Mouse (Mus musculus) cerebellum, adult 2 months (tissue): Measurements from ENCODE around the gene Srsf3. TPM values are rescaled to one million over a fixed set of nuclear protein-coding genes. Genes with fewer than 3 reads are reported as not detected.
"Not testable (repeated sequence)": the region's sequence is repeated elsewhere in the genome, so short reads cannot be mapped to it uniquely, and the experiment has no call there.

Experiments
- DNase-seq, 2 experiments: peaks; one replicate each; pipeline ENCODE4 v3.0.0; 2021
- H3K27ac ChIP-seq: fragments of 200-500 bp; 2 replicates; pipeline ENCODE4 v1.5.1; 2012; ENCODE audit warnings: low read length, control low read depth, inconsistent platforms; ENCODE audit not compliant: insufficient read depth
- H3K27me3 ChIP-seq: fragments of 200-500 bp; 2 replicates; pipeline ENCODE4 v1.6.1; 2012; ENCODE audit warnings: inconsistent platforms, mild to moderate bottlenecking, low read length, moderate library complexity; ENCODE audit not compliant: control insufficient read depth, insufficient read depth
- H3K4me1 ChIP-seq: fragments of 200-500 bp; 2 replicates; pipeline ENCODE4 v1.6.1; 2011; ENCODE audit warnings: low read length; ENCODE audit not compliant: control insufficient read depth, insufficient read depth
- H3K4me3 ChIP-seq: fragments of 200-500 bp; replicated peaks from 2 replicates; pipeline ENCODE3; 2011; ENCODE audit warnings: mild to moderate bottlenecking, low read depth, low read length, control low read depth; ENCODE audit not compliant: insufficient read depth
- CTCF ChIP-seq: fragments of 200-500 bp; IDR thresholded peaks from 2 replicates; pipeline ENCODE4 v1.5.1; 2011; ENCODE audit warnings: low read depth, mild to moderate bottlenecking, control low read depth, low read length, moderate library complexity, borderline replicate concordance; ENCODE audit not compliant: insufficient read depth
- POLR2A ChIP-seq: fragments of 200-500 bp; IDR thresholded peaks from 2 replicates; pipeline ENCODE4 v1.6.1; 2011; ENCODE audit warnings: low read length, control low read depth, borderline replicate concordance; ENCODE audit not compliant: insufficient read depth
- WGBS: fragments of 180-500 bp; shearing (Covaris S2); methylation state at CpG from one replicate; pipeline ENCODE4 v1.1.7; 2018; 5-methylcytosine and 5-hydroxymethylcytosine counted together
- polyA plus RNA-seq: library from polyadenylated mRNA; depleted of rRNA; stranded (reverse); fragments of >200 nt; gene quantifications from 2 replicates; pipeline ENCODE4 v1.2.3, GENCODE M21; 2012

Srsf3 gene
- polyA plus RNA-seq, 1 experiment = 129 TPM

DNA sequence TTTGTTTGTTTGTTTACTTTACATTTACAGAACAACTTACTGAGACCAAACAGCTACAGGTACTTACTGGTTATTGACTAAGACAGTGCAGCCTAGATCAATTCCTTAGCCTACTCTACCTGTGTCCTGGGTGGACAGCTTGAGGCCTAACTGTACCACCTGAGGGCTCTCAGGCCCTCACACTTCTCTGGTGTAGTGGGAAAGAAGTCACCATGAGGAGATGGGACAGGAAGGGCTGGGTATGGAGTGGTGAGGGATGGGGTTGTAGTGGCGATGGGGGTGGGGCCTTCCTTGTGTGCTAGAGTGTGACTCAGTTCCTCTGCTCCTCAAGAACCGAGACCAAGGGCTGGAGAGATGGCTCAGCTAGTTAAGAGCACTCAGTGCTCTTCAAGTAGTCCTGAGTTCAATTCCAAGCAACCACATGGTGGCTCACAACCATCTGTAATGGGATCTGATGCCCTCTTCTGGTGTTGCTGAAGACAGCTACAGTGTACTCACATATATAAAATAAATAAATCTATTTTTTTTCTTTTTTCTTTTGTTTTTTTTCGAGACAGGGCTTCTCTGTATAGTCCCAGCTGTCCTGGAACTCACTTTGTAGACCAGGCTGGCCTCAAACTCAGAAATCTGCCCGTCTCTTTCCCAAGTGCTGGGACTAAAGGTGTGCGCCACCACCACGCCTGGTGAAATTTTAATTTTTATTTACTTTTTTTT is 1.9 kb upstream of the Srsf3 start:
- Histone ChIP-seq H3K4me1 (no peaks in the 10 kb centered on the region), H3K27ac (no peak overlapping the region), H3K4me3 (no peak overlapping the region), H3K27me3 (no peaks in the 10 kb centered on the region)
- no peak for DNase-seq
- WGBS = 91% methylated on average over 6 of the region's 6 CpGs
- TF ChIP-seq CTCF = no peak
- TF ChIP-seq POLR2A = no peak

DNA sequence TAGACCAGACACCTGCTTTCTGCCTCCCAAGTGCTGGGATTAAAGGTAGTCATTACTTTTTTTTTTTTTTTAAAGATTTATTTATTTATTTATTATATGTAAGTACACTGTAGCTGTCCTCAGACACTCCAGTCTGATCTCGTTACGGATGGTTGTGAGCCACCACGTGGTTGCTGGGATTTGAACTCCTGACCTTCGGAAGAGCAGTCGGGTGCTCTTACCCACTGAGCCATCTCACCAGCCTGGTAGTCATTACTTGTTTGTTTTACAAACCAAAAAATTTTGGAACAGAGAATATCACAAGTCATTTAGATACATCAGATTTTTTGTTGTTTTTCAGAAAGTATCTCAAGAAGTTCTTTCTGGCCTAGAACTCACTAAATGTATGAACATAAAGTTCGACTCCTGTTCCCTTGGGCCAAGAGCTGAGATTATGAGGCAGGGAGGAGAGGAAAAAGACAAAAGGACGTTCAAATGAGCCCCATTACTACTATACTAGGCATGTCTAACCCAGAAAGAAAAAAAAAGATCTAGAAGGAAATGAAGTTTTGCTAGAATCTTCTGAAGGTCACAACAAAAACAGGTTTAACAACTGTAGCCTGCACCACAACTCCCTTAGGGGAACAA is 1.2 kb upstream of the Srsf3 start:
- DNase-seq, H3K4me3 ChIP-seq, H3K27ac ChIP-seq, H3K4me1 ChIP-seq, H3K27me3 ChIP-seq: not testable (repeated sequence)
- 68% methylated on average over 7 of the region's 7 CpGs for WGBS

DNA sequence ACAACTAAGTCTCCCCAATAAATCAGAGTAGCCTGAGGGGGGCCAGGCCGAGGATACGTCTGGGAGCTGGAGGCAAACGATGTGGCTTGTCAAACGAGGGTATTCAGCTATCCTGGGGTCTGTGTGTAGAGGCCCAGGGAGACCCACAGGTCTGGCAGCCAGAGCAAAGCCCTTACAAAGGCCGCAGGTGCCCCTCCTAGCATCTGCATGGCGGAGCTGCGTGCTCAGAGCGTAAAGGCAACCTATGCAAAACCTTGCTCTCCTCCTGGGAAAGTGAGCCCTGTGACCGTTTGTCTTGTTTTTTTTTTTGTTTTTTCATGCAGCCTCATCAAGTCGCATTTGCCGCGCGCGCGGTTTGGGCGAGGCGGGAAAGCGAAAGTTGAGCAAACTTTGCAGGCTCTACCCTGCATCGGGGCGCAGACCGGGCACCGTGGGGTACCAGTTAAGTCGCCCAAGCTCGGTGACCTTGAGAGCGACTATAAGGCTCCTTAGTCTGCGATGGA is 606 bp upstream of the Srsf3 start:
- TF ChIP-seq POLR2A = no peak
- no peak for TF ChIP-seq CTCF
- H3K27ac ChIP-seq = peak overlapping the region; percentile 80
- peak in 1 of 2 experiments; percentile 47 for DNase-seq
- no peaks in the 10 kb centered on the region for H3K27me3 ChIP-seq
- peak overlapping the region; percentile 74 for H3K4me3 ChIP-seq
- WGBS = under 1% methylated on average over 26 of the region's 26 CpGs
- no peaks in the 10 kb centered on the region for H3K4me1 ChIP-seq

DNA sequence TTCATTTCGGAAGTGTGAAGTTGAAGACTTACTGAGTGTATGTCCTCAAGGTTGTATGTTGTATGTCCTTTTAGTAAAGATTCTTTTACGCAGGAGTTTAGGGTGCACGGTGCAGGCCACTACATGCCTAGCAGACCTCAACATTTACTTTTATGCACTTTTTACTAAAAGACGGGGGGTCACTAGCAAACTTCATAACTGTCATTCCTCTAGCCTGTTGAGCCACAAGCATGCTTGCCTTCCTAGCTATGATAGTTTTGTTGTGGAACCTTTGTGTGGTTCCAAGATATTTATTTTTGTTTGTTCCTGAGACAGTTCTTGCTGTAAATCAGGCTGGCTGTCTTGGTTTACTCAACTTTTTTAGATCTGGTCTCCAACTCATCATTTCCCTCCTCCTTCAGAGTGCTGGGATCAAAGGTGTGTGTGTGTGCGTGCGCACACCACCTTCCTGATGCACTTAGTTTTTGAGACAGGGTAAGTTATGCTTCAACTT is 1.2 kb downstream of the Srsf3 start:
- no peak overlapping the region for H3K27ac ChIP-seq
- DNase-seq = no peak
- H3K4me3 ChIP-seq = peak overlapping the region; percentile 74
- TF ChIP-seq POLR2A (no peak), CTCF (no peak)
- WGBS = under 1% methylated on average over 6 of the region's 6 CpGs
- H3K27me3 ChIP-seq = no peaks in the 10 kb centered on the region
- H3K4me1 ChIP-seq = peaks cover 2% of the 10 kb centered on the region; the same call in 1 of the 2 replicates

DNA sequence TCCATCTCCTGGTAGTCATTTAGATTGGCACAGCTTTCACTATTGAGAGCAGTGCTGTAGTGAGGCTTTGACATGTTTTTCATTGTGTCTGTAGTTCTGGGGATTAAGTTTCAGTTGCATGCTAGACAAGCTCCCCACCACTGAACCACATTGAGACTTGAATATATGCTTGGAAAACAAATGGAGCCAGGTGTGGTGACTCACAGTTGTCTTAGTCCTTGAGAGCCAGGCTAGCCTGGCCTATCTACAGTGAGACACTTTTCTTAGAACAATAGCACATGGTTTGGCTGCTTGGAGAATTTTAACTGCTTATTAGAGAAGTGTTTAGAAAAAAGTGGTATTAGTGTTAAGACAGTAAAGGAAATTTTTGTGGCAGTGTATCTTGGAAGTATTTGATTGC is 1.8 kb downstream of the Srsf3 start:
- H3K27ac ChIP-seq = no peak overlapping the region
- no peak for DNase-seq
- peaks cover 3% of the 10 kb centered on the region; the same call in 1 of the 2 replicates for H3K4me1 ChIP-seq
- H3K27me3 ChIP-seq = no peaks in the 10 kb centered on the region
- peak overlapping the region; percentile 74 for H3K4me3 ChIP-seq
- TF ChIP-seq CTCF = no peak
- no peak for TF ChIP-seq POLR2A

DNA sequence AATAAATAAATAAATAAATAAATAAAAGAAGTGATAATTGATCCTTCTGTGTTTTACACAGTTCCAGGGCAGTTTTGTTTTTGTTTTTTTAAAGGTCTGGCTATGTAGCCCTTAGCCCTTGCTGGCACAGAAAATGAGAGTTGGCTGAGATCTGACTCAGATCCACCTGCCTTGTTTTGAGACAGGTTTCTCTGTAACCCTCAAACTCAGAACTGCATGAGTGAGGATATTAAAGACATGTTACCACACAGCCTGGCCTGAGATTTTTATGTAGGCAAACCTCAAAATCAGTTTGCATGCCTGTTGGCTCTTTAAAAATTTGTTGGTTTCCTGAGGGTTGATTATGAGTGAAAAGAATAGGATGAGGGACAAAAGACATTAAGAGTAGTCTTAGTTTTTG is 3.1 kb downstream of the Srsf3 start:
- Histone ChIP-seq H3K27me3 (no peaks in the 10 kb centered on the region), H3K4me3 (no peak overlapping the region), H3K27ac (no peak overlapping the region), H3K4me1 (peaks cover 6% of the 10 kb centered on the region)
- TF ChIP-seq CTCF (no peak), POLR2A (no peak)
- DNase-seq = peak in 1 of 2 experiments; percentile 64

DNA sequence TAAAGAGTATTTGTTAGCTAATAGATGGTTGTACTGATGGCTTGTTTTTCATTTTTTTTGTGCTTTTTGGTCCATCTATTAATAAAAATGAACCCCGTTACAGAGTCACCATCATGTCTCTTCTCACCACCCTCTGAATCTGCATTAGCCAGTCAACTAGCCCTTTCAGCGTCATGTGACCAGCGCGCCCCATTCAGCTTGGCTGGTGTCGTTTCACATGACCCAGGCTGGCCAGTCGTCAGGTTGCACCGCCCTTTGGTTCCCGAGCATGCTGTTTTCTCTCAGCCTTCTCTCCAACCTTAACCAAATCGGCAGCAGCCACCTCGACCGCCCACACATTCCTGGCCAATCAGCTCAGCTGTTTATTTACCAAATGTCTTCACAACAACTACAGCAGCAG is 6.9 kb downstream of the Srsf3 start:
- DNase-seq = no peak
- Histone ChIP-seq H3K4me3 (no peak overlapping the region), H3K27me3 (no peaks in the 10 kb centered on the region), H3K4me1 (peaks cover 7% of the 10 kb centered on the region), H3K27ac (no peak overlapping the region)
- 56% methylated on average over 11 of the region's 11 CpGs for WGBS
- TF ChIP-seq CTCF = no peak

DNA sequence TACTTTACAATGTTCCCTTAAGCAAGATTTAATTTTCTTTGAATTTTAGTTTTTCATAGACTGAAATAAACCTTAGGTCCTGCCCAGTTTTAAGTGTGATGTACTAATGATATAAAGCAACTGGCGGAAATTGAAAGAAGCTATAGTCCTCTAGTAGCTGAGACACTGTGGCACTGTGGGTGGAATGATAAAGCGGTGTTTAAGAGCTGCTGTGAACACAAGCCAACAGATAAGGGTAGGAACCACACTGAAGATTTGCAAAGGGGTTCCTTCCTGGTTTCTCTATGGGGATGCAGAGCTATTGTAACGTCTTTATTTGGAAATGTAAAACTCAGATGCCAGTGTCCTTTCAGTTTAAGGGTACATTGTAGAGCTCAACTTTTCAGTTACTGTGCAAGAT is 9.2 kb downstream of the Srsf3 start:
- not testable (repeated sequence) for H3K4me3 ChIP-seq, H3K27me3 ChIP-seq, DNase-seq, H3K27ac ChIP-seq
- WGBS = 76% methylated on average over 3 of the region's 3 CpGs
- H3K4me1 ChIP-seq = peaks cover 16% of the 10 kb centered on the region

DNA sequence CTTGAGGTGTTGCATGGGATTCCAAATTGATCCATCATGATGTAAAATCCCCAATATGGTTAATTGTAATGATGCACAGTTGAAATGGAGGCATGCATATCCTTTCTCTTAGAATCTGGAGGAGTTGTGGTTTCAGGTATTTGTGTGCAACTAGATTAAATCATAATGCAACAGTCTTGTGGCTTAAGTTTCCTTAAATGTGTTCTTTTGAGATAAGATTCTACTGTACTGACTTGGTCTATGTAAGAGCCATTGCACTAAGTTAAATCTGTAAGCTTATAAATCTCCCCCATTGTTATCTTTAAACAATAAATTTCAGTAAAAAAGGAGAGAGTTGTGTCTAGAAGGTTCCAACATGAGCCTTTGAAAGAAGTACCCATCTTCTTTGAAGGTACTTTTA is 10.1 kb downstream of the Srsf3 start:
- TF ChIP-seq CTCF = no peak
- TF ChIP-seq POLR2A = no peak
- no peak for DNase-seq
- H3K27ac ChIP-seq = no peak overlapping the region
- H3K4me1 ChIP-seq = peaks cover 22% of the 10 kb centered on the region
- H3K27me3 ChIP-seq = no peaks in the 10 kb centered on the region
- no peak overlapping the region for H3K4me3 ChIP-seq
